Comparison of ENCODE assay signal across 16 mouse cellular contexts in genomic region chr2:58697501-58697900, GRCm38 (mm10).
"Had no signal": no experiment of that assay in that cellular context is flagged by ENCODE, and none has a peak within 500 bp of the region (broad histone marks: within the 10 kb centered on the region; RNA-seq: fewer than 3 reads in every experiment).

No protein-coding gene starts in this region.

- ATAC-seq: lung, postnatal 0 days; midbrain, embryonic 13.5 days; midbrain, embryonic 15.5 days had no signal

- H3K4me2 ChIP-seq: lung, embryonic 15.5 days; midbrain, embryonic 11.5 days; midbrain, embryonic 13.5 days; midbrain, embryonic 15.5 days; neural tube, embryonic 12.5 days; stomach, embryonic 15.5 days had no signal

- H3K27ac ChIP-seq: lung, embryonic 15.5 days; macrophage; midbrain, embryonic 13.5 days; midbrain, embryonic 15.5 days; neural tube, embryonic 12.5 days; stomach, embryonic 15.5 days; stomach, postnatal 0 days had no signal

- H3K27me3 ChIP-seq: lung, embryonic 15.5 days; megakaryocyte, embryonic 14.5 days; midbrain, embryonic 13.5 days; midbrain, embryonic 15.5 days; neural tube, embryonic 12.5 days; stomach, embryonic 15.5 days had no signal

- DNase-seq: lung, postnatal 14 days; lung, postnatal 36 days; right cerebral cortex, postnatal 14 days; thymus, adult 2 months; thymus, postnatal 25 days; thymus, postnatal 4 days had no signal

- H3K4me1 ChIP-seq: lung, embryonic 15.5 days; megakaryocyte, embryonic 14.5 days; midbrain, embryonic 13.5 days; midbrain, embryonic 15.5 days; neural tube, embryonic 12.5 days had no signal

- H3K4me3 ChIP-seq: lung, embryonic 15.5 days; midbrain, embryonic 13.5 days; midbrain, embryonic 15.5 days; neural tube, embryonic 12.5 days; stomach, embryonic 15.5 days had no signal

- H3K9ac ChIP-seq: lung, embryonic 15.5 days; midbrain, embryonic 13.5 days; midbrain, embryonic 15.5 days; neural tube, embryonic 12.5 days; stomach, embryonic 15.5 days had no signal

- H3K36me3 ChIP-seq: lung, embryonic 15.5 days; midbrain, embryonic 13.5 days; midbrain, embryonic 15.5 days; neural tube, embryonic 12.5 days; stomach, embryonic 15.5 days had no signal

- H3K9me3 ChIP-seq: lung, embryonic 15.5 days; midbrain, embryonic 13.5 days; midbrain, embryonic 15.5 days; neural tube, embryonic 12.5 days; stomach, embryonic 15.5 days had no signal
